Mouse (Mus musculus): Measurements from ENCODE around the gene Wdr91. TPM values are rescaled to one million over a fixed set of nuclear protein-coding genes. Genes with fewer than 3 reads are reported as not detected.

Wdr91 gene
- polyA plus RNA-seq, 1 experiment from 2014 or later, result 17.2 TPM

GRCm38 (mm10) chr6:34939451-34939850 is 28.8 kb upstream of the Wdr91 start:
- no peaks in the 10 kb centered on the region for H3K36me3 ChIP-seq
- no peak overlapping the region for H3K9ac ChIP-seq
- 86% methylated on average over 8 of the region's 8 CpGs for WGBS
- no peak overlapping the region for H3K27ac ChIP-seq
- peaks cover 5% of the 10 kb centered on the region; the same call in 1 of the 2 replicates for H3K4me1 ChIP-seq
- no peaks in the 10 kb centered on the region for H3K9me3 ChIP-seq
- no peak overlapping the region for H3K4me2 ChIP-seq
- no peaks in the 10 kb centered on the region for H3K27me3 ChIP-seq
- ATAC-seq (ENCODE audit: borderline replicate concordance, extremely low read depth, low FRiP score, low TSS enrichment), result no peak
- H3K4me3 ChIP-seq, result no peak overlapping the region

GRCm38 (mm10) chr6:34938929-34939325 is 28.3 kb upstream of the Wdr91 start:
- 22% methylated on average over 4 of the region's 4 CpGs for WGBS
- H3K27ac ChIP-seq, result no peak overlapping the region
- no peak for ATAC-seq (ENCODE audit: borderline replicate concordance, extremely low read depth, low FRiP score, low TSS enrichment)

GRCm38 (mm10) chr6:34938280-34938928 is 27.7 kb upstream of the Wdr91 start:
- Histone ChIP-seq H3K4me2 (no peak overlapping the region), H3K27ac (peak overlapping the region; percentile 15; the same call in 1 of the 2 replicates), H3K9ac (no peak overlapping the region), H3K4me1 (peaks cover 5% of the 10 kb centered on the region; the same call in 1 of the 2 replicates), H3K27me3 (no peaks in the 10 kb centered on the region), H3K36me3 (no peaks in the 10 kb centered on the region), H3K9me3 (no peaks in the 10 kb centered on the region), H3K4me3 (no peak overlapping the region)
- WGBS, result 36% methylated on average over 7 of the region's 7 CpGs
- ATAC-seq (ENCODE audit: borderline replicate concordance, extremely low read depth, low FRiP score, low TSS enrichment), result no peak

More at GRCm38 (mm10) chr6:34938929-34939325, 28.3 kb upstream of the Wdr91 start:
- Histone ChIP-seq H3K36me3 (no peaks in the 10 kb centered on the region), H3K27me3 (no peaks in the 10 kb centered on the region), H3K9ac (no peak overlapping the region), H3K4me3 (no peak overlapping the region), H3K4me1 (peaks cover 5% of the 10 kb centered on the region; the same call in 1 of the 2 replicates), H3K4me2 (no peak overlapping the region), H3K9me3 (no peaks in the 10 kb centered on the region)

GRCm38 (mm10) chr6:34936743-34937142 is 26.1 kb upstream of the Wdr91 start:
- Histone ChIP-seq H3K9me3 (no peaks in the 10 kb centered on the region), H3K4me2 (no peak overlapping the region), H3K27ac (no peak overlapping the region), H3K36me3 (no peaks in the 10 kb centered on the region), H3K4me3 (no peak overlapping the region), H3K27me3 (no peaks in the 10 kb centered on the region), H3K9ac (no peak overlapping the region), H3K4me1 (peaks cover 5% of the 10 kb centered on the region; the same call in 1 of the 2 replicates)
- no peak for ATAC-seq (ENCODE audit: borderline replicate concordance, extremely low read depth, low FRiP score, low TSS enrichment)
- 67% methylated on average over 5 of the region's 5 CpGs for WGBS

GRCm38 (mm10) chr6:34932633-34933032 is 22.0 kb upstream of the Wdr91 start:
- no peaks in the 10 kb centered on the region for H3K9me3 ChIP-seq
- H3K9ac ChIP-seq, result no peak overlapping the region
- H3K27ac ChIP-seq, result no peak overlapping the region
- ATAC-seq (ENCODE audit: borderline replicate concordance, extremely low read depth, low FRiP score, low TSS enrichment), result no peak
- no peaks in the 10 kb centered on the region for H3K36me3 ChIP-seq
- H3K27me3 ChIP-seq, result no peaks in the 10 kb centered on the region
- H3K4me1 ChIP-seq, result no peaks in the 10 kb centered on the region
- no peak overlapping the region for H3K4me2 ChIP-seq
- WGBS, result 77% methylated on average over 1 of the region's 1 CpGs
- H3K4me3 ChIP-seq, result no peak overlapping the region

GRCm38 (mm10) chr6:34927594-34927993 is 16.9 kb upstream of the Wdr91 start:
- H3K27ac ChIP-seq, result no peak overlapping the region
- no peak overlapping the region for H3K4me3 ChIP-seq
- H3K27me3 ChIP-seq, result no peaks in the 10 kb centered on the region
- no peaks in the 10 kb centered on the region for H3K4me1 ChIP-seq
- H3K9me3 ChIP-seq, result no peaks in the 10 kb centered on the region
- H3K36me3 ChIP-seq, result no peaks in the 10 kb centered on the region
- H3K4me2 ChIP-seq, result no peak overlapping the region
- ATAC-seq (ENCODE audit: borderline replicate concordance, extremely low read depth, low FRiP score, low TSS enrichment), result no peak
- no peak overlapping the region for H3K9ac ChIP-seq
- 87% methylated on average over 8 of the region's 8 CpGs for WGBS

GRCm38 (mm10) chr6:34927156-34927555 is 16.5 kb upstream of the Wdr91 start:
- Histone ChIP-seq H3K4me3 (no peak overlapping the region), H3K27me3 (no peaks in the 10 kb centered on the region), H3K4me1 (no peaks in the 10 kb centered on the region), H3K4me2 (no peak overlapping the region), H3K9ac (no peak overlapping the region), H3K9me3 (no peaks in the 10 kb centered on the region), H3K27ac (no peak overlapping the region), H3K36me3 (no peaks in the 10 kb centered on the region)
- ATAC-seq (ENCODE audit: borderline replicate concordance, extremely low read depth, low FRiP score, low TSS enrichment), result peak; percentile 32; the same call in 1 of the 2 replicates
- 40% methylated on average over 4 of the region's 4 CpGs for WGBS

GRCm38 (mm10) chr6:34921941-34922340 is 11.3 kb upstream of the Wdr91 start:
- Histone ChIP-seq H3K27me3 (no peaks in the 10 kb centered on the region), H3K27ac (no peak overlapping the region), H3K4me2 (no peak overlapping the region), H3K36me3 (no peaks in the 10 kb centered on the region), H3K4me3 (no peak overlapping the region), H3K9me3 (no peaks in the 10 kb centered on the region), H3K4me1 (0 out of 2 replicates have a peak, but pooled peaks cover 3% of the 10 kb centered on the region), H3K9ac (no peak overlapping the region)
- 64% methylated on average over 14 of the region's 14 CpGs for WGBS
- ATAC-seq (ENCODE audit: borderline replicate concordance, extremely low read depth, low FRiP score, low TSS enrichment), result peak; percentile 59; the same call in 1 of the 2 replicates

GRCm38 (mm10) chr6:34920631-34921030 is 10.0 kb upstream of the Wdr91 start:
- H3K4me2 ChIP-seq, result no peak overlapping the region
- no peak overlapping the region for H3K4me3 ChIP-seq
- 89% methylated on average over 12 of the region's 12 CpGs for WGBS
- peaks cover 8% of the 10 kb centered on the region; the same call in 1 of the 2 replicates for H3K4me1 ChIP-seq
- H3K27ac ChIP-seq, result no peak overlapping the region
- no peak overlapping the region for H3K9ac ChIP-seq
- no peak for ATAC-seq (ENCODE audit: borderline replicate concordance, extremely low read depth, low FRiP score, low TSS enrichment)
- H3K27me3 ChIP-seq, result no peaks in the 10 kb centered on the region
- H3K9me3 ChIP-seq, result no peaks in the 10 kb centered on the region
- no peaks in the 10 kb centered on the region for H3K36me3 ChIP-seq

- H3K9me3 ChIP-seq, result no peaks in the 10 kb centered on the region
- no peak within 1 kb of the TSS for H3K4me2 ChIP-seq
- H3K27me3 ChIP-seq, result no peaks in the 10 kb centered on the region
- peaks cover 8% of the 10 kb centered on the region; the same call in 1 of the 2 replicates for H3K4me1 ChIP-seq
- H3K36me3 ChIP-seq, result no peaks in the 10 kb centered on the region
- no peak within 1 kb of the TSS for H3K27ac ChIP-seq
- ATAC-seq (ENCODE audit: borderline replicate concordance, extremely low read depth, low FRiP score, low TSS enrichment), result no peak
- no peak within 1 kb of the TSS for H3K9ac ChIP-seq
- WGBS, result 37% methylated on average over 10 of the region's 10 CpGs
- H3K4me3 ChIP-seq, result no peak within 1 kb of the TSS
Measured at GRCm38 (mm10) chr6:34919956-34920355, 9.3 kb upstream of the Wdr91 start, which contains the start of gene Stra8. Gene Stra8, plus strand, starts transcription at chr6:34920163.

GRCm38 (mm10) chr6:34919146-34919545 is 8.5 kb upstream of the Wdr91 start:
- Histone ChIP-seq H3K36me3 (no peaks in the 10 kb centered on the region), H3K4me3 (no peak overlapping the region), H3K9ac (no peak overlapping the region), H3K4me1 (peaks cover 8% of the 10 kb centered on the region; the same call in 1 of the 2 replicates), H3K9me3 (no peaks in the 10 kb centered on the region), H3K27me3 (no peaks in the 10 kb centered on the region), H3K4me2 (no peak overlapping the region), H3K27ac (no peak overlapping the region)
- 62% methylated on average over 7 of the region's 7 CpGs for WGBS
- ATAC-seq (ENCODE audit: borderline replicate concordance, extremely low read depth, low FRiP score, low TSS enrichment), result no peak

- no peak overlapping the region for H3K4me2 ChIP-seq
- no peak overlapping the region for H3K9ac ChIP-seq
- no peak for ATAC-seq (ENCODE audit: borderline replicate concordance, extremely low read depth, low FRiP score, low TSS enrichment)
- H3K4me3 ChIP-seq, result no peak overlapping the region
- 88% methylated on average over 3 of the region's 3 CpGs for WGBS
- no peaks in the 10 kb centered on the region for H3K9me3 ChIP-seq
- peaks cover 17% of the 10 kb centered on the region for H3K4me1 ChIP-seq
- H3K36me3 ChIP-seq, result no peaks in the 10 kb centered on the region
- no peak overlapping the region for H3K27ac ChIP-seq
- H3K27me3 ChIP-seq, result no peaks in the 10 kb centered on the region
Measured at GRCm38 (mm10) chr6:34914462-34914861, 3.8 kb upstream of the Wdr91 start.

Data from lung, embryonic 15.5 days (tissue).